Mouse (Mus musculus): ENCODE data around the gene Rpl9-ps1.

DNA sequence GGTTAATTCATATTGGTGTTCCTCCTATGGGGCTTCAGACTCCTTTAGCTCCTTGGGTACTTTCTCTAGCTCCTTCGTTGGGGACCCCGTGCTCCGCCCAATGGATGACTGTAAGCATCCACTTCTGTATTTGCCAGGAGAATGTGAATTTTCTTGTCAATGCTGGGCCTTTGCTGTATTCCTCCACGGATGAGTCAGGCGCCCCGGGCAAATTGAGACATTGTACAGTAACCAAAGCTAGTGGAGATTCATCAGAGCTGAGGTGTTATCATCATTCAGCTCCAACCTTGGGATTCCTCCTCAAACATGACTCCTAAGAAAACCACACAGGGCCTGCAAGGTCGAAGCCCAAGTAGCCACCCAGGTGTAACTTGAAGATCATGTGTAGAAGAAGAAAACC is 47.6 kb downstream of the Rpl9-ps1 start:
- TF ChIP-seq EP300 (IDR thresholded peaks at IDR 0.05; ENCODE audit: low read depth) (no peak), CTCF (IDR thresholded peaks at IDR 0.05; ENCODE audit: low read depth) (no peak)
